ENCODE assay signal across 7 mouse cellular contexts in the genomic region with DNA sequence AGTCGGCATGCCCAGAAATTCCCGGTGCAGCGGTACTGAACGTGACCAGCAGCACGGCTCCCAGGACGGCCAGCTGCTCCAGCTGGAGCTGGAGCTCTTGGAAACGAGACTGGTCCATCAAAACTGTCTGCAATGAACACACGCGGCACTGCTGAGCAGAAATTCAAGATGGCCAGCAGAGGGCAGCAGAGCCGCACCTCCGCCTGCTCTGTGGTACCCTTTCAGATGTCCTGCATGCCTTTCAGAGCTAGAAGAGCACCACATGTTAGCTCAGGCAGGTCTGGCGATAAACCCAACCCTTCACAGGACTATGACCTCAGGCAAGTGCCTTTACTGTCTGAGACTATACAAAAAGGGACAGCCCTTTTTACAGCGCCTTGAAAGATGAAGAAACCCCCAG. TPM values are rescaled to one million over a fixed set of nuclear protein-coding genes. Genes with fewer than 3 reads are reported as not detected.
A peak's percentile ranks its signal among the peaks of the same experiment; 100 is the strongest.
DNase-seq lines count a peak whose midpoint lies in the region; ATAC-seq and TF ChIP-seq lines count a peak whose summit lies in the region.

No protein-coding gene starts in this region.

- no peak overlapping the region for H3K9ac ChIP-seq in embryonic facial prominence, embryonic 11.5 days (replicated peaks; ENCODE audit: low read length)
- H3K9ac ChIP-seq in heart, adult 2 months (ENCODE audit: low read depth, low read length): no peak overlapping the region
- H3K9ac ChIP-seq in limb, embryonic 12.5 days (replicated peaks): no peak overlapping the region
- no peak overlapping the region for H3K9ac ChIP-seq in midbrain, embryonic 16.5 days (ENCODE audit: low read depth, low read length)

- intact Hi-C loops in heart, adult 2 months (cut with DNase I): loop anchor here (1.0 to 5.0 kb wide), 2 partner anchors 67 to 89 kb away; no protein-coding TSS in a partner anchor

- TF ChIP-seq EP300 in heart, adult 2 months (IDR thresholded peaks at IDR 0.05; ENCODE audit: insufficient read depth, low read depth, low read length): peak; percentile 82

- no peak overlapping the region for H3K27ac ChIP-seq in embryonic facial prominence, embryonic 11.5 days (replicated peaks; ENCODE audit: low read depth, low read length)
- H3K27ac ChIP-seq in heart, adult 2 months: no peak overlapping the region
- no peak overlapping the region for H3K27ac ChIP-seq in limb, embryonic 12.5 days
- H3K27ac ChIP-seq in midbrain, embryonic 16.5 days (ENCODE audit: low read length): no peak overlapping the region

- peak; percentile 85 for DNase-seq in adrenal gland, postnatal 14 days
- peak; percentile 88 for DNase-seq in embryonic facial prominence, embryonic 11.5 days (ENCODE audit: low spot score)
- DNase-seq in heart, adult 2 months: peak; percentile 80 to 81
- peak; percentile 73 to 81 for DNase-seq in kidney, adult 8-10 months
- DNase-seq in spleen, postnatal 10 days (ENCODE audit: low spot score in 2 of 2): peak; percentile 52 to 77

- 8% methylated on average over 13 of the region's 13 CpGs for WGBS in embryonic facial prominence, embryonic 11.5 days
- WGBS in heart, adult 2 months: 6% methylated on average over 13 of the region's 13 CpGs
- 7% methylated on average over 13 of the region's 13 CpGs for WGBS in limb, embryonic 12.5 days
- 8% methylated on average over 13 of the region's 13 CpGs for WGBS in midbrain, embryonic 16.5 days

- TF ChIP-seq CTCF in heart, adult 2 months (IDR thresholded peaks at IDR 0.05): peak; percentile 97

- peak; percentile 77 for ATAC-seq in embryonic facial prominence, embryonic 11.5 days (replicated peaks; ENCODE audit: insufficient number of reproducible peaks, low FRiP score, low TSS enrichment, low read depth)
- peak; percentile 85 for ATAC-seq in limb, embryonic 12.5 days (ENCODE audit: insufficient number of reproducible peaks, insufficient read depth, low FRiP score, low TSS enrichment, low read depth)
- peak; percentile 94 for ATAC-seq in midbrain, embryonic 16.5 days

- H3K79me2 ChIP-seq in heart, adult 2 months (replicated peaks; ENCODE audit: control insufficient read depth, insufficient read depth, low read length): no peaks in the 10 kb centered on the region

- no peaks in the 10 kb centered on the region for H3K4me1 ChIP-seq in embryonic facial prominence, embryonic 11.5 days (ENCODE audit: control insufficient read depth, insufficient read depth, low read length)
- H3K4me1 ChIP-seq in heart, adult 2 months (ENCODE audit: control insufficient read depth, insufficient read depth, low read length): no peaks in the 10 kb centered on the region
- H3K4me1 ChIP-seq in limb, embryonic 12.5 days (replicated peaks): peaks cover under 1% of the 10 kb centered on the region; the same call in 1 of the 2 replicates
- H3K4me1 ChIP-seq in midbrain, embryonic 16.5 days (ENCODE audit: control insufficient read depth, insufficient read depth, low read length): no peaks in the 10 kb centered on the region

- H3K36me3 ChIP-seq in embryonic facial prominence, embryonic 11.5 days (replicated peaks; ENCODE audit: control insufficient read depth, insufficient read depth, low read depth, low read length): no peaks in the 10 kb centered on the region; the same call in 1 of the 2 replicates
- H3K36me3 ChIP-seq in heart, adult 2 months (ENCODE audit: control insufficient read depth, insufficient read depth, low read length): no peaks in the 10 kb centered on the region
- peaks cover 43% of the 10 kb centered on the region for H3K36me3 ChIP-seq in limb, embryonic 12.5 days
- peaks cover 22% of the 10 kb centered on the region for H3K36me3 ChIP-seq in midbrain, embryonic 16.5 days (ENCODE audit: control insufficient read depth, insufficient read depth, low read length)

- no peak for TF ChIP-seq POLR2A in heart, adult 2 months (IDR thresholded peaks at IDR 0.05; ENCODE audit: insufficient read depth, low read depth, low read length)

- H3K4me2 ChIP-seq in embryonic facial prominence, embryonic 11.5 days (ENCODE audit: low read depth, low read length): no peak overlapping the region
- H3K4me2 ChIP-seq in limb, embryonic 12.5 days: no peak overlapping the region
- no peak overlapping the region for H3K4me2 ChIP-seq in midbrain, embryonic 16.5 days (ENCODE audit: low read length)

- no peaks in the 10 kb centered on the region for H3K27me3 ChIP-seq in embryonic facial prominence, embryonic 11.5 days (ENCODE audit: control insufficient read depth, insufficient read depth, low read length)
- no peaks in the 10 kb centered on the region for H3K27me3 ChIP-seq in heart, adult 2 months (ENCODE audit: control insufficient read depth, insufficient read depth, low read length)
- no peaks in the 10 kb centered on the region for H3K27me3 ChIP-seq in limb, embryonic 12.5 days
- H3K27me3 ChIP-seq in midbrain, embryonic 16.5 days (ENCODE audit: control insufficient read depth, insufficient read depth, low read depth, low read length): no peaks in the 10 kb centered on the region

- no peaks in the 10 kb centered on the region for H3K9me3 ChIP-seq in embryonic facial prominence, embryonic 11.5 days (replicated peaks; ENCODE audit: control insufficient read depth, low read length)
- H3K9me3 ChIP-seq in limb, embryonic 12.5 days: no peaks in the 10 kb centered on the region
- H3K9me3 ChIP-seq in midbrain, embryonic 16.5 days (replicated peaks; ENCODE audit: control insufficient read depth, low read length, poor library complexity, severe bottlenecking): no peaks in the 10 kb centered on the region

- no peak overlapping the region for H3K4me3 ChIP-seq in embryonic facial prominence, embryonic 11.5 days (ENCODE audit: low read depth, low read length)
- H3K4me3 ChIP-seq in heart, adult 2 months: no peak overlapping the region
- H3K4me3 ChIP-seq in limb, embryonic 12.5 days (replicated peaks): no peak overlapping the region
- H3K4me3 ChIP-seq in midbrain, embryonic 16.5 days (ENCODE audit: low read depth, low read length): no peak overlapping the region

RNA-seq across cellular contexts. Expression of a gene that starts 26.6 kb away (rescaled TPM):
- total RNA-seq in adrenal gland, postnatal 14 days (2021): 9.0 and 10.6 TPM in 2 replicates
- polyA plus RNA-seq in embryonic facial prominence, embryonic 11.5 days (2014; fragmentation: Nextera tagmentation; extraction: Ambion mirVana): 62.5 and 63.1 TPM in 2 replicates
- total RNA-seq in heart, adult 2 months (2021): 1 to 10 TPM; 8.0 to 8.1 TPM
- polyA plus RNA-seq in heart, adult 2 months (2012; rRNA removed): 3.0 and 3.6 TPM in 2 replicates
- 77.5 and 79.3 TPM in 2 replicates for polyA plus RNA-seq in limb, embryonic 12.5 days (2016; fragmentation: Nextera tagmentation; extraction: Ambion mirVana)
- polyA plus RNA-seq in midbrain, embryonic 16.5 days (2015; fragmentation: Nextera tagmentation; extraction: Ambion mirVana): 54.5 and 55.7 TPM in 2 replicates

RNA-seq across cellular contexts. Expression of a gene that starts 30.8 kb away (rescaled TPM):
- not detected in 2 replicates for total RNA-seq in adrenal gland, postnatal 14 days (2021)
- polyA plus RNA-seq in embryonic facial prominence, embryonic 11.5 days (2014; fragmentation: Nextera tagmentation; extraction: Ambion mirVana): 0.18 TPM in 1 of 2 replicates, not detected in the other
- total RNA-seq in heart, adult 2 months (2021): not detected
- not detected in 2 replicates for polyA plus RNA-seq in heart, adult 2 months (2012; rRNA removed)
- 0.24 TPM in 1 of 2 replicates, not detected in the other for polyA plus RNA-seq in limb, embryonic 12.5 days (2016; fragmentation: Nextera tagmentation; extraction: Ambion mirVana)
- polyA plus RNA-seq in midbrain, embryonic 16.5 days (2015; fragmentation: Nextera tagmentation; extraction: Ambion mirVana): 0.15 TPM in 1 of 2 replicates, not detected in the other

RNA-seq across cellular contexts. Expression of a gene that starts 57.3 kb away (rescaled TPM):
- 1.8 and 5.2 TPM in 2 replicates for total RNA-seq in adrenal gland, postnatal 14 days (2021)
- 4.4 and 5.1 TPM in 2 replicates for polyA plus RNA-seq in embryonic facial prominence, embryonic 11.5 days (2014; fragmentation: Nextera tagmentation; extraction: Ambion mirVana)
- 1 to 10 TPM in 1 of 2 experiments, under 1 TPM in 1; 0.89 to 1.4 TPM for total RNA-seq in heart, adult 2 months (2021)
- 0.82 and 0.86 TPM in 2 replicates for polyA plus RNA-seq in heart, adult 2 months (2012; rRNA removed)
- 4.0 and 4.5 TPM in 2 replicates for polyA plus RNA-seq in limb, embryonic 12.5 days (2016; fragmentation: Nextera tagmentation; extraction: Ambion mirVana)
- 0.88 and 1.4 TPM in 2 replicates for polyA plus RNA-seq in midbrain, embryonic 16.5 days (2015; fragmentation: Nextera tagmentation; extraction: Ambion mirVana)

Comparison
In these comparisons a context has a peak if more than half of its experiments do, and no peak if none do; other contexts are left out.
1. RNA of a gene that starts 26.6 kb away (polyA plus RNA-seq): 77.5 to 79.3 TPM in limb, embryonic 12.5 days, 62.5 to 63.1 TPM in embryonic facial prominence, embryonic 11.5 days and 54.5 to 55.7 TPM in midbrain, embryonic 16.5 days; 3.0 to 3.6 TPM in heart, adult 2 months; every median in the first group is over 10 times any median in the second.
2. Peak in every context shown above with its lines, with median percentiles within 50 percentile points of each other: DNase-seq and ATAC-seq.